23 mouse cellular contexts compared by ENCODE assay signal in genomic region chr4:125535977-125536376, GRCm38 (mm10). TPM values are rescaled to one million over a fixed set of nuclear protein-coding genes. Genes with fewer than 3 reads are reported as not detected.
DNase-seq lines count a peak whose midpoint lies in the region; ATAC-seq and TF ChIP-seq lines count a peak whose summit lies in the region.
"Had no signal": no experiment of that assay in that cellular context is flagged by ENCODE, and none has a peak within 500 bp of the region (broad histone marks: within the 10 kb centered on the region; RNA-seq: fewer than 3 reads in every experiment).

No protein-coding gene starts in this region.

- no peaks in the 10 kb centered on the region for H3K36me3 ChIP-seq in forebrain, embryonic 11.5 days (ENCODE audit: control insufficient read depth, insufficient read depth, low read length)
- H3K36me3 ChIP-seq in forebrain, embryonic 14.5 days (ENCODE audit: control insufficient read depth, insufficient read depth, low read length): no peaks in the 10 kb centered on the region
- H3K36me3 ChIP-seq in midbrain, embryonic 10.5 days: no peaks in the 10 kb centered on the region
- no peaks in the 10 kb centered on the region for H3K36me3 ChIP-seq in midbrain, postnatal 0 days (ENCODE audit: insufficient read depth, low read length)
- no peaks in the 10 kb centered on the region for H3K36me3 ChIP-seq in ES-Bruce4 (ENCODE audit: control insufficient read depth, insufficient read depth, low read length, poor library complexity, severe bottlenecking)
- H3K36me3 ChIP-seq: embryonic facial prominence, embryonic 15.5 days; heart, embryonic 15.5 days had no signal

- TF ChIP-seq EP300 in ES-Bruce4 (IDR thresholded peaks at IDR 0.05; ENCODE audit: insufficient read depth, low read depth, low read length): peak; percentile 100

- H3K4me1 ChIP-seq in forebrain, embryonic 11.5 days (replicated peaks; ENCODE audit: control insufficient read depth, insufficient read depth, low read length): peaks cover 29% of the 10 kb centered on the region
- peaks cover 34% of the 10 kb centered on the region for H3K4me1 ChIP-seq in forebrain, embryonic 14.5 days (ENCODE audit: control insufficient read depth, insufficient read depth, low read length)
- H3K4me1 ChIP-seq in midbrain, embryonic 10.5 days: peaks cover 46% of the 10 kb centered on the region
- H3K4me1 ChIP-seq in midbrain, postnatal 0 days (ENCODE audit: insufficient read depth, low read length): no peaks in the 10 kb centered on the region; the same call in 1 of the 2 replicates
- H3K4me1 ChIP-seq in ES-Bruce4 (ENCODE audit: control insufficient read depth, insufficient read depth, low read length): peaks cover 32% of the 10 kb centered on the region
- H3K4me1 ChIP-seq: embryonic facial prominence, embryonic 15.5 days; heart, embryonic 15.5 days had no signal

- 33% methylated on average over 4 of the region's 4 CpGs for WGBS in forebrain, embryonic 11.5 days
- 24% methylated on average over 4 of the region's 4 CpGs for WGBS in forebrain, embryonic 14.5 days
- 51% methylated on average over 4 of the region's 4 CpGs for WGBS in midbrain, embryonic 10.5 days
- 51% methylated on average over 3 of the region's 4 CpGs for WGBS in midbrain, postnatal 0 days

- no peak overlapping the region for H3K9ac ChIP-seq in forebrain, embryonic 11.5 days (ENCODE audit: low read length)
- no peak overlapping the region for H3K9ac ChIP-seq in forebrain, embryonic 14.5 days (ENCODE audit: low read length)
- H3K9ac ChIP-seq in midbrain, postnatal 0 days (replicated peaks; ENCODE audit: low read length, poor library complexity, severe bottlenecking): no peak overlapping the region
- H3K9ac ChIP-seq in ES-Bruce4 (ENCODE audit: low read depth, poor library complexity, severe bottlenecking): no peak overlapping the region
- H3K9ac ChIP-seq: embryonic facial prominence, embryonic 15.5 days; heart, embryonic 15.5 days had no signal

- DNase-seq in forebrain, embryonic 11.5 days (ENCODE audit: low spot score): no peak
- no peak for DNase-seq in forebrain, embryonic 14.5 days (ENCODE audit: low spot score)
- DNase-seq in midbrain, embryonic 10.5 days (ENCODE audit: low spot score): no peak
- no peak for DNase-seq in midbrain, postnatal 0 days (ENCODE audit: low spot score)
- peak; percentile 73 for DNase-seq in ZHBTc4 (ENCODE audit: low read depth, low spot score)
- DNase-seq in heart, adult 8-10 months (ENCODE audit: low spot score): no peak
- no peak for DNase-seq in embryo, embryonic 10.5 days (ENCODE audit: low spot score)
- DNase-seq: adrenal gland, adult 2 months; adrenal gland, postnatal 25 days; cerebellum, adult 18-20 months; cerebellum, adult 9-11 months; gastrocnemius, postnatal 36 days; heart, adult 18-20 months; heart, postnatal 14 days; kidney, adult 11 months; kidney, adult 9 months had no signal

- no peak overlapping the region for H3K27ac ChIP-seq in forebrain, embryonic 11.5 days (ENCODE audit: low read depth, low read length)
- H3K27ac ChIP-seq in forebrain, embryonic 14.5 days (ENCODE audit: low read depth, low read length): no peak overlapping the region
- 0 out of 2 replicates have a peak overlapping the region, but pooled peaks have one; percentile 65 for H3K27ac ChIP-seq in midbrain, embryonic 10.5 days (replicated peaks)
- H3K27ac ChIP-seq in midbrain, postnatal 0 days (ENCODE audit: low read depth, low read length): no peak overlapping the region
- H3K27ac ChIP-seq in ES-Bruce4 (ENCODE audit: insufficient read depth, low read length): peak overlapping the region; percentile 85
- H3K27ac ChIP-seq: embryonic facial prominence, embryonic 15.5 days; heart, embryonic 15.5 days had no signal

- H3K4me2 ChIP-seq in forebrain, embryonic 11.5 days (ENCODE audit: low read depth, low read length, severe bottlenecking): peak overlapping the region; percentile 18; the same call in 1 of the 2 replicates
- no peak overlapping the region for H3K4me2 ChIP-seq in forebrain, embryonic 14.5 days (ENCODE audit: low read length)
- H3K4me2 ChIP-seq in midbrain, postnatal 0 days (ENCODE audit: low read depth, low read length, poor library complexity, severe bottlenecking): no peak overlapping the region
- H3K4me2 ChIP-seq: embryonic facial prominence, embryonic 15.5 days; heart, embryonic 11.5 days; heart, embryonic 15.5 days had no signal

- no peak overlapping the region for H3K4me3 ChIP-seq in forebrain, embryonic 11.5 days (ENCODE audit: low read depth, low read length)
- no peak overlapping the region for H3K4me3 ChIP-seq in forebrain, embryonic 14.5 days (ENCODE audit: low read depth, low read length)
- no peak overlapping the region for H3K4me3 ChIP-seq in midbrain, embryonic 10.5 days
- H3K4me3 ChIP-seq in midbrain, postnatal 0 days (ENCODE audit: low read depth, low read length): no peak overlapping the region
- H3K4me3 ChIP-seq in ES-Bruce4 (ENCODE audit: low read depth, low read length): no peak overlapping the region
- H3K4me3 ChIP-seq: embryonic facial prominence, embryonic 15.5 days; erythroblast, embryonic 14.5 days; heart, embryonic 15.5 days had no signal

- no peaks in the 10 kb centered on the region for H3K9me3 ChIP-seq in forebrain, embryonic 11.5 days (ENCODE audit: control insufficient read depth, low read length)
- H3K9me3 ChIP-seq in forebrain, embryonic 14.5 days (replicated peaks; ENCODE audit: control insufficient read depth, low read length): no peaks in the 10 kb centered on the region
- no peaks in the 10 kb centered on the region for H3K9me3 ChIP-seq in midbrain, embryonic 10.5 days (replicated peaks)
- H3K9me3 ChIP-seq in midbrain, postnatal 0 days (ENCODE audit: low read length): no peaks in the 10 kb centered on the region
- no peaks in the 10 kb centered on the region for H3K9me3 ChIP-seq in ES-Bruce4 (replicated peaks; ENCODE audit: control insufficient read depth, insufficient read depth, low read length, poor library complexity, severe bottlenecking)
- H3K9me3 ChIP-seq: embryonic facial prominence, embryonic 15.5 days; heart, embryonic 15.5 days had no signal

- ATAC-seq in forebrain, embryonic 11.5 days (replicated peaks; ENCODE audit: low FRiP score): no peak
- no peak for ATAC-seq in forebrain, embryonic 14.5 days
- no peak for ATAC-seq in midbrain, postnatal 0 days (ENCODE audit: low FRiP score)
- ATAC-seq: hindbrain, embryonic 16.5 days had no signal

- TF ChIP-seq POLR2A in ES-Bruce4 (IDR thresholded peaks at IDR 0.05; ENCODE audit: insufficient read depth, low read length): no peak

- peaks cover 4% of the 10 kb centered on the region for H3K27me3 ChIP-seq in forebrain, embryonic 11.5 days (ENCODE audit: control insufficient read depth, insufficient read depth, low read length)
- H3K27me3 ChIP-seq in forebrain, embryonic 14.5 days (replicated peaks; ENCODE audit: control insufficient read depth, insufficient read depth, low read length): 0 out of 2 replicates have a peak, but pooled peaks cover 15% of the 10 kb centered on the region
- H3K27me3 ChIP-seq in midbrain, embryonic 10.5 days (ENCODE audit: low read depth, poor library complexity, severe bottlenecking): peaks cover 75% of the 10 kb centered on the region
- H3K27me3 ChIP-seq in midbrain, postnatal 0 days (ENCODE audit: insufficient read depth, low read length): 0 out of 2 replicates have a peak, but pooled peaks cover 2% of the 10 kb centered on the region
- no peaks in the 10 kb centered on the region for H3K27me3 ChIP-seq in ES-Bruce4 (ENCODE audit: control insufficient read depth, insufficient read depth, low read length, poor library complexity, severe bottlenecking)

- no peak for TF ChIP-seq CTCF in midbrain, postnatal 0 days (IDR thresholded peaks at IDR 0.05)
- TF ChIP-seq CTCF in ES-Bruce4 (IDR thresholded peaks at IDR 0.05; ENCODE audit: low read depth, low read length): no peak

RNA-seq across cellular contexts. Expression of gene Grik3, which starts 45.5 kb away (rescaled TPM):
- polyA plus RNA-seq in forebrain, embryonic 11.5 days (2014; fragmentation: Nextera tagmentation; extraction: Ambion mirVana): 2.0 and 2.7 TPM in 2 replicates
- 4.3 and 5.7 TPM in 2 replicates for polyA plus RNA-seq in forebrain, embryonic 14.5 days (2014; fragmentation: Nextera tagmentation; extraction: Ambion mirVana)
- 0.31 and 0.34 TPM in 2 replicates for polyA plus RNA-seq in midbrain, embryonic 10.5 days (2016; fragmentation: Nextera tagmentation; extraction: Ambion mirVana)
- total RNA-seq in midbrain, postnatal 0 days (2014; rRNA removed): 22.7 and 24.6 TPM in 2 replicates
- polyA plus RNA-seq in midbrain, postnatal 0 days (2015; fragmentation: Nextera tagmentation; extraction: Ambion mirVana): 2.5 and 3.3 TPM in 2 replicates
- polyA plus RNA-seq in ES-Bruce4 (2011; ENCODE audit: insufficient read depth, insufficient read length, low read depth, missing spikeins): 10.3 and 12.5 TPM in 2 replicates
- total RNA-seq in heart, adult 8-10 months (2022): under 1 TPM; 0.20 to 0.47 (median 0.31) TPM
- total RNA-seq: hematopoietic stem cell, adult 5-6 weeks had no signal
- polyA plus RNA-seq: erythroblast, embryonic 14.5 days had no signal

Comparison
In these comparisons a context has a peak if more than half of its experiments do, and no peak if none do; other contexts are left out.
1. H3K27ac ChIP-seq: peak in midbrain, embryonic 10.5 days (single experiment) and ES-Bruce4 (single experiment); none in forebrain, embryonic 11.5 days (single experiment), forebrain, embryonic 14.5 days (single experiment) and midbrain, postnatal 0 days (single experiment).